Mouse (Mus musculus) adrenal gland, adult 18-20 months (tissue): ENCODE measurements around the gene Adam19. TPM values are rescaled to one million over a fixed set of nuclear protein-coding genes. Genes with fewer than 3 reads are reported as not detected.

Source experiments
- DNase-seq, 2 experiments: peaks; one replicate each; pipeline ENCODE4 v3.0.0; 2021 to 2022; ENCODE audit warnings: low spot score in 2 of 2
- total RNA-seq, 2 experiments: library from RNA; stranded (reverse); gene quantifications; 1 replicate in 1 of 2; 2 replicates in 1 of 2; pipeline ENCODE4 v1.2.3; 2021

Adam19 gene
- total RNA-seq, 2 experiments from 2014 or later: 1.5 to 3.5 TPM

GRCm38 (mm10) chr11:46072466-46073060, 16.8 kb downstream of the Adam19 start:
- DNase-seq: no peak

- no peak for DNase-seq
Measured at GRCm38 (mm10) chr11:46073061-46073849, 17.5 kb downstream of the Adam19 start.

- DNase-seq: no peak
Measured at GRCm38 (mm10) chr11:46073850-46074688, 18.3 kb downstream of the Adam19 start.

- DNase-seq: no peak
Measured at GRCm38 (mm10) chr11:46075507-46075906, 19.7 kb downstream of the Adam19 start.

- DNase-seq: no peak
Measured at GRCm38 (mm10) chr11:46076442-46077158, 20.8 kb downstream of the Adam19 start.

GRCm38 (mm10) chr11:46077304-46077703, 21.5 kb downstream of the Adam19 start:
- DNase-seq: no peak

- no peak for DNase-seq
Measured at GRCm38 (mm10) chr11:46077732-46078375, 22.1 kb downstream of the Adam19 start.

- no peak for DNase-seq
Measured at GRCm38 (mm10) chr11:46081075-46081474, 25.3 kb downstream of the Adam19 start.

GRCm38 (mm10) chr11:46083405-46083804, 27.6 kb downstream of the Adam19 start:
- DNase-seq: no peak

GRCm38 (mm10) chr11:46083835-46084444, 28.1 kb downstream of the Adam19 start:
- no peak for DNase-seq

GRCm38 (mm10) chr11:46084568-46084967, 28.8 kb downstream of the Adam19 start:
- no peak for DNase-seq

- DNase-seq: peak in 1 of 2 experiments; percentile 40
Measured at GRCm38 (mm10) chr11:46085398-46086163, 29.8 kb downstream of the Adam19 start.

GRCm38 (mm10) chr11:46086446-46086845, 30.7 kb downstream of the Adam19 start:
- DNase-seq: no peak

GRCm38 (mm10) chr11:46089081-46089713, 33.4 kb downstream of the Adam19 start:
- no peak for DNase-seq

- DNase-seq: no peak
Measured at GRCm38 (mm10) chr11:46090036-46090725, 34.4 kb downstream of the Adam19 start.

- no peak for DNase-seq
Measured at GRCm38 (mm10) chr11:46090951-46091667, 35.3 kb downstream of the Adam19 start.

GRCm38 (mm10) chr11:46092121-46092520, 36.3 kb downstream of the Adam19 start:
- DNase-seq: no peak
